Mouse (Mus musculus): Measurements from ENCODE around the gene Cacna1g. TPM values are rescaled to one million over a fixed set of nuclear protein-coding genes. Genes with fewer than 3 reads are reported as not detected.

Cacna1g gene
- polyA plus RNA-seq (2017; shearing (Covaris generic)) = not detected

GRCm38 (mm10) chr11:94473707-94474543, at the start of gene Cacna1g:
TSS of gene Cacna1g (minus strand) at chr11:94474198.
- peak; percentile 87 for ATAC-seq

GRCm38 (mm10) chr11:94521219-94521843, 47.3 kb upstream of the Cacna1g start, which contains the start of gene Mycbpap:
TSS of gene Mycbpap (minus strand) at chr11:94521742.
- ATAC-seq = no peak

GRCm38 (mm10) chr11:94513452-94513851, 39.5 kb upstream of the Cacna1g start:
- no peak for ATAC-seq

GRCm38 (mm10) chr11:94508976-94509375, 35.0 kb upstream of the Cacna1g start:
- no peak for ATAC-seq

- no peak for ATAC-seq
Measured at GRCm38 (mm10) chr11:94501482-94501881, 27.5 kb upstream of the Cacna1g start.

GRCm38 (mm10) chr11:94500362-94500761, 26.4 kb upstream of the Cacna1g start:
- ATAC-seq = no peak

GRCm38 (mm10) chr11:94499661-94500152, 25.7 kb upstream of the Cacna1g start, which contains the start of gene Epn3:
TSS of gene Epn3 (minus strand) at chr11:94499974.
- no peak for ATAC-seq

- no peak for ATAC-seq
Measured at GRCm38 (mm10) chr11:94499035-94499434, 25.0 kb upstream of the Cacna1g start.

GRCm38 (mm10) chr11:94498093-94498996, 24.3 kb upstream of the Cacna1g start:
- ATAC-seq = no peak

- no peak for ATAC-seq
Measured at GRCm38 (mm10) chr11:94495415-94495814, 21.4 kb upstream of the Cacna1g start.

- ATAC-seq = no peak
Measured at GRCm38 (mm10) chr11:94491749-94492099, 17.7 kb upstream of the Cacna1g start.

- no peak for ATAC-seq
Measured at GRCm38 (mm10) chr11:94491035-94491748, 17.2 kb upstream of the Cacna1g start.

GRCm38 (mm10) chr11:94489745-94490144, 15.7 kb upstream of the Cacna1g start:
- ATAC-seq = no peak

GRCm38 (mm10) chr11:94488767-94489533, 15.0 kb upstream of the Cacna1g start:
- ATAC-seq = no peak

GRCm38 (mm10) chr11:94486001-94486400, 12.0 kb upstream of the Cacna1g start, which contains the start of gene Spata20:
TSS of gene Spata20 (minus strand) at chr11:94486179.
- ATAC-seq = peak; percentile 54

GRCm38 (mm10) chr11:94485223-94485622, 11.2 kb upstream of the Cacna1g start:
- ATAC-seq = no peak

- ATAC-seq = no peak
Measured at GRCm38 (mm10) chr11:94484636-94485035, 10.6 kb upstream of the Cacna1g start.

GRCm38 (mm10) chr11:94483921-94484320, 9.9 kb upstream of the Cacna1g start:
- no peak for ATAC-seq

- no peak for ATAC-seq
Measured at GRCm38 (mm10) chr11:94483436-94483835, 9.4 kb upstream of the Cacna1g start.

GRCm38 (mm10) chr11:94482738-94483137, 8.7 kb upstream of the Cacna1g start:
- no peak for ATAC-seq

GRCm38 (mm10) chr11:94481963-94482362, 8.0 kb upstream of the Cacna1g start:
- no peak for ATAC-seq
